21 mouse cellular contexts compared by ENCODE assay signal in genomic region chr15:10927325-10927724, GRCm38 (mm10). TPM values are rescaled to one million over a fixed set of nuclear protein-coding genes. Genes with fewer than 3 reads are reported as not detected.
A peak's percentile ranks its signal among the peaks of the same experiment; 100 is the strongest.
DNase-seq lines count a peak whose midpoint lies in the region; ATAC-seq lines count a peak whose summit lies in the region.
"Had no signal": no experiment of that assay in that cellular context is flagged by ENCODE, and none has a peak within 500 bp of the region (broad histone marks: within the 10 kb centered on the region; RNA-seq: fewer than 3 reads in every experiment).

No protein-coding gene starts in this region.

- no peak overlapping the region for H3K4me2 ChIP-seq in kidney, embryonic 15.5 days
- H3K4me2 ChIP-seq in embryonic facial prominence, embryonic 11.5 days (ENCODE audit: low read depth, low read length): no peak overlapping the region
- H3K4me2 ChIP-seq: embryonic facial prominence, embryonic 13.5 days; forebrain, embryonic 15.5 days; hindbrain, embryonic 12.5 days; limb, embryonic 13.5 days had no signal

- H3K4me1 ChIP-seq in kidney, embryonic 15.5 days: no peaks in the 10 kb centered on the region
- H3K4me1 ChIP-seq in embryonic facial prominence, embryonic 11.5 days (ENCODE audit: control insufficient read depth, insufficient read depth, low read length): no peaks in the 10 kb centered on the region
- H3K4me1 ChIP-seq in limb, embryonic 10.5 days: peaks cover 4% of the 10 kb centered on the region
- H3K4me1 ChIP-seq: forebrain, embryonic 15.5 days; hindbrain, embryonic 12.5 days; limb, embryonic 13.5 days had no signal

- no peak for ATAC-seq in kidney, embryonic 15.5 days (replicated peaks; ENCODE audit: low FRiP score)
- no peak for ATAC-seq in embryonic facial prominence, embryonic 11.5 days (replicated peaks; ENCODE audit: insufficient number of reproducible peaks, low FRiP score, low TSS enrichment, low read depth)
- ATAC-seq: forebrain, embryonic 15.5 days; inflammation-experienced regulatory T-cells, adult 6 months; lung, postnatal 0 days had no signal

- 0 out of 2 replicates have a peak overlapping the region, but pooled peaks have one; percentile 3 for H3K27ac ChIP-seq in kidney, embryonic 15.5 days
- H3K27ac ChIP-seq in embryonic facial prominence, embryonic 11.5 days (replicated peaks; ENCODE audit: low read depth, low read length): no peak overlapping the region
- H3K27ac ChIP-seq in limb, embryonic 10.5 days: peak overlapping the region; percentile 4; the same call in 1 of the 2 replicates
- H3K27ac ChIP-seq: forebrain, embryonic 15.5 days; hindbrain, embryonic 12.5 days; limb, embryonic 13.5 days; liver, embryonic 14.5 days had no signal

- no peaks in the 10 kb centered on the region for H3K9me3 ChIP-seq in kidney, embryonic 15.5 days (replicated peaks)
- H3K9me3 ChIP-seq in embryonic facial prominence, embryonic 11.5 days (replicated peaks; ENCODE audit: control insufficient read depth, low read length): no peaks in the 10 kb centered on the region
- no peaks in the 10 kb centered on the region for H3K9me3 ChIP-seq in limb, embryonic 10.5 days (replicated peaks)
- H3K9me3 ChIP-seq: embryonic facial prominence, embryonic 13.5 days; forebrain, embryonic 15.5 days; hindbrain, embryonic 12.5 days; limb, embryonic 13.5 days had no signal

- H3K27me3 ChIP-seq in kidney, embryonic 15.5 days: no peaks in the 10 kb centered on the region
- no peaks in the 10 kb centered on the region for H3K27me3 ChIP-seq in embryonic facial prominence, embryonic 11.5 days (ENCODE audit: control insufficient read depth, insufficient read depth, low read length)
- H3K27me3 ChIP-seq in limb, embryonic 10.5 days (ENCODE audit: low read depth, poor library complexity, severe bottlenecking): no peaks in the 10 kb centered on the region
- H3K27me3 ChIP-seq: embryonic facial prominence, embryonic 13.5 days; forebrain, embryonic 15.5 days; hindbrain, embryonic 12.5 days; limb, embryonic 13.5 days had no signal

- no peak overlapping the region for H3K9ac ChIP-seq in kidney, embryonic 15.5 days
- no peak overlapping the region for H3K9ac ChIP-seq in embryonic facial prominence, embryonic 11.5 days (replicated peaks; ENCODE audit: low read length)
- H3K9ac ChIP-seq: embryonic facial prominence, embryonic 13.5 days; forebrain, embryonic 15.5 days; hindbrain, embryonic 12.5 days; limb, embryonic 13.5 days; liver, embryonic 14.5 days had no signal

- H3K4me3 ChIP-seq in kidney, embryonic 15.5 days (replicated peaks): no peak overlapping the region
- no peak overlapping the region for H3K4me3 ChIP-seq in embryonic facial prominence, embryonic 11.5 days (ENCODE audit: low read depth, low read length)
- H3K4me3 ChIP-seq in limb, embryonic 10.5 days: no peak overlapping the region
- H3K4me3 ChIP-seq: embryonic facial prominence, embryonic 13.5 days; forebrain, embryonic 15.5 days; hindbrain, embryonic 12.5 days; limb, embryonic 13.5 days; megakaryocyte, embryonic 14.5 days had no signal

- WGBS in kidney, embryonic 15.5 days: 58% methylated on average over 8 of the region's 8 CpGs
- 22% methylated on average over 8 of the region's 8 CpGs for WGBS in embryonic facial prominence, embryonic 11.5 days
- WGBS in limb, embryonic 10.5 days: 41% methylated on average over 8 of the region's 8 CpGs

- H3K36me3 ChIP-seq in kidney, embryonic 15.5 days: no peaks in the 10 kb centered on the region
- H3K36me3 ChIP-seq in embryonic facial prominence, embryonic 11.5 days (replicated peaks; ENCODE audit: control insufficient read depth, insufficient read depth, low read depth, low read length): no peaks in the 10 kb centered on the region
- no peaks in the 10 kb centered on the region for H3K36me3 ChIP-seq in limb, embryonic 10.5 days
- H3K36me3 ChIP-seq: embryonic facial prominence, embryonic 13.5 days; forebrain, embryonic 15.5 days; hindbrain, embryonic 12.5 days; limb, embryonic 13.5 days had no signal

- no peak for DNase-seq in kidney, adult 11 months
- DNase-seq in embryo, embryonic 10 days (ENCODE audit: low spot score): peak; percentile 39
- DNase-seq in embryonic facial prominence, embryonic 11.5 days (ENCODE audit: low spot score): peak; percentile 22
- no peak for DNase-seq in limb, embryonic 10.5 days (ENCODE audit: low spot score)
- no peak for DNase-seq in cerebellum, adult 18-20 months
- no peak for DNase-seq in thymus, postnatal 25 days
- DNase-seq in right cerebral cortex, adult 2 months (ENCODE audit: low spot score in 2 of 2): no peak
- DNase-seq: cerebellum, adult 9-11 months; gastrocnemius, postnatal 25 days; retina, postnatal 1 day; right cerebral cortex, postnatal 4 days; thymus, adult 2 months had no signal

RNA-seq across cellular contexts. Expression of gene C1qtnf3, which starts 24.8 kb away (rescaled TPM):
- polyA plus RNA-seq in kidney, embryonic 15.5 days (2015; fragmentation: Nextera tagmentation; extraction: Ambion mirVana): 14.7 and 15.8 TPM in 2 replicates
- 1.2 and 4.0 TPM in 2 replicates for polyA plus RNA-seq in embryonic facial prominence, embryonic 11.5 days (2014; fragmentation: Nextera tagmentation; extraction: Ambion mirVana)
- polyA plus RNA-seq in limb, embryonic 10.5 days (2016; fragmentation: Nextera tagmentation; extraction: Ambion mirVana): 1.7 and 3.3 TPM in 2 replicates

RNA-seq across cellular contexts. Expression of gene Amacr, which starts 54.2 kb away (rescaled TPM):
- 26.0 and 31.2 TPM in 2 replicates for polyA plus RNA-seq in kidney, embryonic 15.5 days (2015; fragmentation: Nextera tagmentation; extraction: Ambion mirVana)
- polyA plus RNA-seq in embryonic facial prominence, embryonic 11.5 days (2014; fragmentation: Nextera tagmentation; extraction: Ambion mirVana): 15.5 and 18.2 TPM in 2 replicates
- 13.3 and 15.9 TPM in 2 replicates for polyA plus RNA-seq in limb, embryonic 10.5 days (2016; fragmentation: Nextera tagmentation; extraction: Ambion mirVana)

Comparison
In these comparisons a context has a peak if more than half of its experiments do, and no peak if none do; other contexts are left out.
1. DNase-seq: peak in embryo, embryonic 10 days (single experiment) and embryonic facial prominence, embryonic 11.5 days (single experiment); none in kidney, adult 11 months (single experiment), limb, embryonic 10.5 days (single experiment), cerebellum, adult 18-20 months (0 of 2), thymus, postnatal 25 days (single experiment) and right cerebral cortex, adult 2 months (0 of 2).